Mouse (Mus musculus) ES-E14 (cell line): ENCODE measurements around the gene Rpl36.
"Not testable (repeated sequence)": the region's sequence is repeated elsewhere in the genome, so short reads cannot be mapped to it uniquely, and the experiment has no call there.

ENCODE experiments used
- HCFC1 ChIP-seq: IDR thresholded peaks from 2 replicates; pipeline ENCODE4 v1.6.1; 2012; ENCODE audit warnings: low read length, inconsistent platforms, borderline replicate concordance; ENCODE audit not compliant: insufficient read depth
- MAFK ChIP-seq: IDR thresholded peaks from 2 replicates; pipeline ENCODE4 v1.6.1; 2014; ENCODE audit warnings: mild to moderate bottlenecking, low read depth, low read length, inconsistent platforms; ENCODE audit not compliant: insufficient read depth

DNA sequence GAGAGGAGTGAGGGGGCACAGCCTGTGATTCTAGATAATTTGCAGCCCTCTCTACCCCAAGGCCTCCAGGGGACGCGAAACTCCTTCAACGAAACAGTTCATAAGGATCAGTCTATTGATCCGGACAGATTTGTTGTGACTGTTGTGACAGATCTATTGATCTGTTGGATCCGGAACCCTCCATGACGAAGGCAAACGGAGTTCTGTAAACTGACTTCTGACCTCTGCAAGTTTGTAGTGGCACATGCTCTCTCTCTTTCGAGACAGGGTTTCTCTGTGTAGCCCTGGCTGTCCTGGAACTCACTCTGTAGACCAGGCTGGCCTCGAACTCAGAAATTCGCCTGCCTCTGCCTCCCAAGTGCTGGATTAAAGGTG is 664 bp upstream of the Rpl36 start:
- not testable (repeated sequence) for TF ChIP-seq HCFC1, MAFK
